Mouse (Mus musculus) adrenal gland, adult 8-10 months (tissue): Measurements from ENCODE around the gene Hist2h2ab. TPM values are rescaled to one million over a fixed set of nuclear protein-coding genes. Genes with fewer than 3 reads are reported as not detected.
"Not testable (repeated sequence)": the region's sequence is repeated elsewhere in the genome, so short reads cannot be mapped to it uniquely, and the experiment has no call there.

Experiments used
- DNase-seq: peaks from one replicate; pipeline ENCODE4 v3.0.0; 2022
- total RNA-seq, 4 experiments: library from RNA; stranded (reverse); gene quantifications; 2 replicates each; pipeline ENCODE4 v1.2.4; 2022

The Hist2h2ab gene
- total RNA-seq, 4 experiments from 2014 or later = 4.8 to 9.2 (median 9.0) TPM

GRCm38 (mm10) chr3:96237904-96238511 is 18.3 kb downstream of the Hist2h2ab start:
- DNase-seq = no peak

- not testable (repeated sequence) for DNase-seq
Measured at GRCm38 (mm10) chr3:96238954-96239793, 19.5 kb downstream of the Hist2h2ab start, which contains the start of gene Hist2h3c2. TSS of gene Hist2h3c2 (minus strand) at chr3:96239127.

DNA sequence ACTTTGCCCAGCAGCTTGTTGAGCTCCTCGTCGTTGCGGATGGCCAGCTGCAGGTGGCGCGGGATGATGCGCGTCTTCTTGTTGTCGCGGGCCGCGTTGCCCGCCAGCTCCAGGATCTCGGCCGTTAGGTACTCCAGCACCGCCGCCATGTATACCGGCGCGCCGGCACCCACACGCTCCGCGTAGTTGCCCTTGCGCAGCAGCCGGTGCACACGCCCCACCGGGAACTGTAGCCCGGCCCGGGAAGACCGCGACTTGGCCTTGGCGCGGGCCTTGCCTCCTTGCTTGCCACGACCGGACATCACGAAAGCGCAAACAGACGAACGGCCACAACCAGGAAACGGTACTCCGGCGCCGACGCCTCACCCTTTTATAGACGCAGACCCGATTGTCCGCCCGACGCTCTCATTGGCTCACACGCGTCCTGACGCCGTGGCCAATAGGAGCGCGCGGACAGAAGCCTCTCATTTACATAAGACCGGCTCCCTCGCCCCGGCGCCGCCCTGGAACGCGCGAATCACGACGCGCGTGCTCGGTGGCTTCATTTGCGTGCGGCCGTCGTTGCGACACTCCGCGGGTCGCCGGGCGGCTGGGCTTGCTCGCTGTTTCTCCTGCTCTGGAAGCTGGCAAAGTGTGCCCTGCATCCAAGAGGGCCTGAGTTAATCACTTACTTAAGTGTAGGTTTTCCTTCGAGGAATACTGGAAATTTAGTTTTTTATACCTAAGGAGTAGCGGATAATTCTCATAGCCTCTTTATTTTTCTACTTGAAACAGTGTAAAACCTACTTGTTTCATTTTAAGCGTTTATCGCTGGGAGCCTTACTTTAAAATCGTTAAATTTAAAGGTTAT is 20.5 kb downstream of the Hist2h2ab start, which contains the start of gene Hist2h2aa2:
TSS of gene Hist2h2aa2 (minus strand) at position 328 of the 850 bp plus-strand sequence.
- peak; percentile 97 for DNase-seq

GRCm38 (mm10) chr3:96240799-96241197 is 21.1 kb downstream of the Hist2h2ab start:
- DNase-seq = no peak

DNA sequence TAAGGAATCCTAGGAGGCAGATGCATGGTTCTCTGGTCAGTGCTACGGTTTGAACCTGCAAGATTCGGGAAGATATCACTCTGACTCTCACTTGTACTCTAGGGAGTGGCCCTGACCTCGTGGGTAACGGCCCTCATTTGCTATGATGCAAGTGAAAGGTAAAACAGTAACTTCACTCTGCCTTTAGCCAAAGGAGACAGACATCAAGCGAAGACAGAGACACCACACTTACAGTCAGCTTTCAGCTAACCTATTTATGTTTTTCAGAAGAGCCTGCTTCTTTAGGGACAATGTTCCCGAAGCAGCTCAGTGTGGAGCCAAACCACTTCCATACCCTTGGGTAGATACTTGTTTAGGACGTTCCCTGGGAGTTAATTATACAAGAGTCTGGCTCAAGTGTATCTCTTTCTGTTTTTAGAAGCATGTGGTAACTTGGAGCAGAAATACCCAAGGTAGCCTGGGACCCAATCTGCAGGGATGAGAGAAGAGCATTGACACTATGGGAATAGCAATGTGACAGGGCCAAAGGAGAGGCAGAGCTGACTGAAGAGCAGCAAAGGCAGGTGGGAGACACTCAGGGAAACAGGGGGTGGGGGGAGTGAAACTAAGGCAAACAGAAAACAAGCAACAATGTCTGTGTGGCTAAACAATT is 24.4 kb downstream of the Hist2h2ab start:
- DNase-seq = no peak

DNA sequence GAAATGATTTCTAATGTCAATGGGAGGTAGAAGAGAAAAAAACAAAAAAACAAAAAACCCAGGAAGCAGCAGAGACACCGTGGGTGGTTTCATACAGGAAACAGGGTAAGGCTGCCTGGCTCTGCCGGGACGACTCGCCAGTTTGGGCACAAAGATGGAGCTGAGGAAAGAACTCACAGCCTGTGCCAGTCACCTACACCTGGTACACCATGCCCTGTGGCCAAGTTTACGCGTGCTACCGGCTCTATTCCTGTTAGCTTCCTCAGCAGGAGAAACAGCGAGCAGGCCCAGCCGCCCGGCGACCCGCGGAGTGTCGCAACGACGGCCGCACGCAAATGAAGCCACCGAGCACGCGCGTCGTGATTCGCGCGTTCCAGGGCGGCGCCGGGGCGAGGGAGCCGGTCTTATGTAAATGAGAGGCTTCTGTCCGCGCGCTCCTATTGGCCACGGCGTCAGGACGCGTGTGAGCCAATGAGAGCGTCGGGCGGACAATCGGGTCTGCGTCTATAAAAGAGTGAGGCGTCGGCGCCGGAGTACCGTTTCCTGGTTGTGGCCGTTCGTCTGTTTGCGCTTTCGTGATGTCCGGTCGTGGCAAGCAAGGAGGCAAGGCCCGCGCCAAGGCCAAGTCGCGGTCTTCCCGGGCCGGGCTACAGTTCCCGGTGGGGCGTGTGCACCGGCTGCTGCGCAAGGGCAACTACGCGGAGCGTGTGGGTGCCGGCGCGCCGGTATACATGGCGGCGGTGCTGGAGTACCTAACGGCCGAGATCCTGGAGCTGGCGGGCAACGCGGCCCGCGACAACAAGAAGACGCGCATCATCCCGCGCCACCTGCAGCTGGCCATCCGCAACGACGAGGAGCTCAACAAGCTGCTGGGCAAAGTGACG is 25.6 kb downstream of the Hist2h2ab start, which contains the start of gene Hist2h2aa1:
TSS of gene Hist2h2aa1 (plus strand) at position 495 of the 884 bp plus-strand sequence.
- peak; percentile 87 for DNase-seq

GRCm38 (mm10) chr3:96246018-96246417 is 26.4 kb downstream of the Hist2h2ab start:
- DNase-seq = not testable (repeated sequence)

- DNase-seq = not testable (repeated sequence)
Measured at GRCm38 (mm10) chr3:96246427-96246856, 26.8 kb downstream of the Hist2h2ab start, which contains the start of gene Hist2h3c1. TSS of gene Hist2h3c1 (plus strand) at chr3:96246685.

DNA sequence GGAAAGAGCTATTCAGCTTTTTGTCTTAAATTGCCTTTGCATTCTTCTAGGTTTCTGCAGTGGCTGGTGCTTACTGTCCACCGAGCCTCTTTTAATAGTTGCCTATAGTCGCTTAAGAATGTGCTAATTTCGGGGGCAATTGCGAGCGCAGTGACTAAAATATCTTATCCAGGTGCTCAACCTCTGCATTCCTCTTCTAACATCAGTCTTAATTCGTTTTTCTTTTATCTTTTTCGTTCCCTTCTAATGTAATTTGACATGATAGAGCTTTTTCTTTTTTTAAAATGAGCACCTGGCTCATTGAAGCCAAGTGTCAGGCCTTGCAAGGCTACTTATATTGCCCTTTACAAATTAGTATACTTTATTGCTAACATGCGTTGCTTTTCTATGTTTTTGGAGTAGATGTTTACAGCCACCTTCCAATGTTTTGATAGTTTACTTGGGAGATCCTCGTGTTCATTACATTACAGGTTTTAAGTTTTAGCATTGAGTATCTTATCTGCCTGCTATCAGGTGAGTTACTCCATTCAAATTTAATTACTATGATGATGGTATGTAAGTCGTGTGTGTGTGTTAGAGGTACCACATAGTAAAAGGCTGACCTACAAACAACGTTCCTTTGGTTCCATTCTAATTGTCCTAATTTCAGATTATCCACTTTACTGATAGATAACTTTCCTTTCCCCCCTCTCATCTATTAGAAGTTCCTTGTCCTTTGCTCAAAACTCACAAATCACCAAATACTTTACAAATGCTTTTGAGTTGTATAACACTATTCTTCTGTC is 27.9 kb downstream of the Hist2h2ab start:
- no peak for DNase-seq

DNA sequence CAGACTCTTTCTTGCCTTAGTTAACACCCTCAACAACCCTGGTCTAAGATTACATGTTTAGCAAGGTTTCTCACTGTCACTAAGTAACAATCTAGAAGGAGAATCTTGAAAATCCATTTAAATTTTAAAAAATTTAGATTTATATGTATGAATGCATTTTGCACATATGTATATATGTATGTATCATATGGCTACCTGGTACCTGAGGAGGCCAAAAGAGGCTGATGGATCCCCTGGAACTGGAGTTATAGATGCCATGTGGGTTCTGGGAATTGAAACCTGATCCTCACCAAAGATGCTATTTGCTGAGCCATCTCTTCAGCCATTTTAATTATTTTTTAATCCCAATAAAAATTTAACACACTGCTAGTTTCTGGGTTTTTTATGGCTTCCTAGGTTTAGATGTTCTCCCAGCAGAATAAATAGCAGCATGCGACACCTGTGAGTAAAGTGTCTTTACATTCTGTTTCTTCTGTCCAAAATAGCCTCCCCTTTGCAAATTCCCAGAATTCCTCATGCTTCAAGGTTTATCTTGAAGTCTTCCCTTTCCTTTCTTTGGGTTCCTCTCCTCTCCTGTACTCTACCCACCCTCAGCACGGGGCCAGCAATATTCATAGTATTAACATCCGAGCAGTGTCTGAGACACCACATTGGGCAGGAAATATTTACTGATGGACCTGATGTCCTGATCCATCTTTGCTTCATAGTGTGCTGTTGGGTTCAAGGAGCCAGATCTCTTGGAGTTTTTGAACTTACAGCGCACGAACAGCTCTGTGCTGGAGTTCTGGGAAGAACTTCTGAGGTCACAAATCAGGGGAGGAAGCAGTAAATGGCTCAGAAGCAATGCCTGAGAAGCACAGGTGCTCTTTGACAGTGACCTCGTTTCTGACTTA is 28.7 kb downstream of the Hist2h2ab start:
- no peak for DNase-seq

DNA sequence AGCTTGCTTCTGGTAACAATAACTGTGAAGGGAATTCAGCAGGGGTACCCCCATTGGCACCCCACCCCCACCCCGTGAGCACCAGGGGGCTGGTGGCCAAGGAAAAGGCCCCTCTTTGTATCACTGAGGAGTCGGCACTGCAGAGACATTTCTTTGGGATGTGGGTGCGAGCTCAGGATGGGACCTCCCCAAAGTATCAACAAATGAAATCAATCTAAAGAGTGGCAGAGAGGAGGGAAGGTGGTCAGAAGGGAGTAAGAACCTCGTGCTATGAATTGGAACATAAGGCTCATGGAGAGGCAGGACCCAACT is 29.3 kb downstream of the Hist2h2ab start:
- DNase-seq = no peak

DNA sequence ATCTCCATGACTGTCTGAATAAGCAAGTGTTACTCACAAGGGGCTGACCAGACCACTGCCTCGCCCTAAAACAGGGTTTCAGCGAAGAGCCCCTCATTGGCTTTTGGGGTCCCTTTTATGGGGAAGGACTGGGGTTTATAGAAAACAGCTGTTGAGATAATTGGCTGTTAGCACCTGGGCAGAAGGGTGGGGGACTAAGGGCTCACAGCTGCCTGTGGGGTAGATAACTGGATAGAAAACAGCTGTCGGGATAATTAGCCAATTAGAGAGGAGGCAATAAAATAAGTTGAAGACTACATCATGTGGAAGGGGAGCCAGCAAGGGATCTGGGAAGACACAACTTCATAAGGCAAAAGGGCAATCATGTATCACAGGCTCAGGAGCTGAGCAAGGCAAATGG is 31.2 kb downstream of the Hist2h2ab start:
- no peak for DNase-seq

GRCm38 (mm10) chr3:96251787-96252186 is 32.1 kb downstream of the Hist2h2ab start:
- no peak for DNase-seq

DNA sequence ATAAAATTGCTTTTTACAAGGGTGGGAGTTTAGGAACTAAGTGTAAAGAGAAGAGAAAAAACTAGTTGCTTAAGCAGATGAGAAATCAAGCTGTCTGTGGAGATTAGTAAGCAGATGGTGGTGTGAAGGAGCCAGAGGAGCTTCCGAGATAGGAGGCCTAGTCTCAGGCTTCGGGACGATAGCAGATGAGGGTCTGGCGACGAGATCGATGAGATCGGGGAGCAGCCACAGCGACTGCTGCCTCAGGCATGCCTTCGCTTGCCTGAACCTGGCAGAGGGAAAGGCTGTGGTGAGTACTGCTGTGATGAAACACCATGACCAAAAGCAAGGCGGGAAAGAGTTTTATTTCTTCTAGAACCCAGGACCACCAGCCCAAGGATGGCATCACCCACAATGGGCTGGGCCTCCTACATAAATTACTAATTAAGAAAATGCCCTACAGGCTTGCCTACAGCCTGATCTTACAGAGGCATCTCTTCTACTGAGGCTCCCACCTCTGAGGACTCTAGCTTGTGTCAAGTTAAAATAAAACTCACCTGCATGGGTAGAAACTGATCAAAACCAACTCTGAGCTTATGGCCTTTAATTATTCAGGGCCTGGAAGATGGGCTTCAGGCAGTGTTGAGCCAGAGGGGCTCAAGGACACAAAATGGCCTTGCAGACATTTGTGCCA is 35.2 kb downstream of the Hist2h2ab start:
- no peak for DNase-seq

- no peak for DNase-seq
Measured at GRCm38 (mm10) chr3:96255926-96256593, 36.4 kb downstream of the Hist2h2ab start.

GRCm38 (mm10) chr3:96257190-96257589 is 37.5 kb downstream of the Hist2h2ab start:
- no peak for DNase-seq

DNA sequence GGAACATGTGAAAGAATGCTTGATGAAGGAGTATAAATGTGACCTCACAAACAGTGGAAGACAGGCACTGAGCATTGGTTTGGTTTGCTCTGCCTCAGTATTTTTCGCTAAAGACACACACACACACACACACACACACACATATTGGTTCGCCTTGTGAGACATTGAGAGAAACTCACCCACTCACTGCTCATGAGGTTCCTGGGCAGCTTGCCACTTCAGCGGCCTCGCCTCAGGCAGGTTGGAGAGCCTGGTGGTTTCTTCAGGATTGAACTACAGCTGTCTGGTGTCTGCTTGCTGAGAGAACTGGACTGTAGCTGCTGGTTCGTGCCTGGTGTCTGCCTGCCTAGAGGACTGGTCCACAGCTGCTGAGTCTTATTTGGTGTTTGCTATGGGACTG is 40.6 kb downstream of the Hist2h2ab start:
- DNase-seq = no peak

DNA sequence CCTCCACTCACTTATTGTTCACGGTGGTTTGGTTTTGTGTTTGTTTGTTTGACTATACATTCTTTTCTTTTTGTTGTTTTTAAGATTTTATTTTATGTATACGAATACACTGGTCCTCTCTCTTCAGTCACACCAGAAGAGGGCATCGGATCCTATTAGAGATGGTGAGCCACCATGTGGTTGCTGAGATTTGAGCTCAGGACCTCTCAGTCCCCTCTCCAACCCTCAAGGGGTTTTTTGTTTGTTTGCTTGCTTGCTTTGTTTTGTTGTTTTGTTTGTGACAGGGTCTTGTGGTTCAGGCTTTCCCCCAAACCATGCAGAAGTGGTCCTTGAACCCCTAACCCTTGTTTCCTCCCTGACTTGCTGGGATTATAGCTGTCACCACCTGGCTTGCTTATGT is 42.0 kb downstream of the Hist2h2ab start:
- DNase-seq = no peak
